Mouse (Mus musculus): ENCODE results near the gene Rab3il1. TPM values are rescaled to one million over a fixed set of nuclear protein-coding genes. Genes with fewer than 3 reads are reported as not detected.

Rab3il1 gene
- polyA plus RNA-seq, 1 experiment from 2014 or later, result 24.5 TPM

- Histone ChIP-seq H3K4me1 (no peaks in the 10 kb centered on the region), H3K4me3 (no peak overlapping the region), H3K9ac (no peak overlapping the region), H3K27me3 (replicated peaks) (no peaks in the 10 kb centered on the region), H3K36me3 (replicated peaks) (peaks cover 70% of the 10 kb centered on the region), H3K9me3 (no peaks in the 10 kb centered on the region), H3K4me2 (no peak overlapping the region), H3K27ac (no peak overlapping the region)
- no peak for ATAC-seq (replicated peaks)
- WGBS, result 95% methylated on average over 7 of the region's 7 CpGs
Observed at GRCm38 (mm10) chr19:10080384-10080783, 78.9 kb downstream of the Rab3il1 start.

- 79% methylated on average over 3 of the region's 3 CpGs for WGBS
- H3K36me3 ChIP-seq (replicated peaks), result peaks cover 68% of the 10 kb centered on the region
- H3K27ac ChIP-seq, result no peak overlapping the region
- no peak overlapping the region for H3K4me3 ChIP-seq
- no peaks in the 10 kb centered on the region for H3K9me3 ChIP-seq
- H3K4me1 ChIP-seq, result no peaks in the 10 kb centered on the region
- H3K27me3 ChIP-seq (replicated peaks), result no peaks in the 10 kb centered on the region
- no peak for ATAC-seq (replicated peaks)
- H3K4me2 ChIP-seq, result no peak overlapping the region
- H3K9ac ChIP-seq, result no peak overlapping the region
Observed at GRCm38 (mm10) chr19:10082105-10082504, 80.6 kb downstream of the Rab3il1 start.

DNA sequence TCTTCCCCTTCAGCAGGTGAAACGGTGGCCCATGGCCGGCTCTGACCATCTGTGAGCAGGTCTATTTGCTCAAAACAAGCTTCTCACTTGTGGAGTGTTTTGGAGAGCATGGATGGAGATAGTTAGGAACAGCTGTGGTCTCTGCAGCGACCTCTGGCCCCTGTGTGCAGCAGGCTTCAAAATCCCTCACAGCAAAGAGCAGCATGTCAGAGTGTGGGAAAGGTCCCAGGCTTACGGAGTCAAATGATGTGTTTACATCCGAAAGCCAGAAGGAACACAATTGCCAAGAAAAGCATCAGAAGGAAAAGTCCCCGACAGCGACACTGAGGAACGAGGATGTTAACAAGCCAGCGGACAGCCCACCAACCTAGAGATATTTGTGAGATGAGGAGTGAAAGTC is 84.0 kb downstream of the Rab3il1 start:
- H3K27me3 ChIP-seq (replicated peaks), result no peaks in the 10 kb centered on the region
- no peaks in the 10 kb centered on the region for H3K4me1 ChIP-seq
- ATAC-seq (replicated peaks), result no peak
- no peaks in the 10 kb centered on the region for H3K9me3 ChIP-seq
- no peak overlapping the region for H3K9ac ChIP-seq
- H3K4me2 ChIP-seq, result no peak overlapping the region
- peaks cover 85% of the 10 kb centered on the region for H3K36me3 ChIP-seq (replicated peaks)
- no peak overlapping the region for H3K27ac ChIP-seq
- H3K4me3 ChIP-seq, result no peak overlapping the region
- 88% methylated on average over 9 of the region's 9 CpGs for WGBS

GRCm38 (mm10) chr19:10086976-10087375 is 85.5 kb downstream of the Rab3il1 start:
- no peak overlapping the region for H3K27ac ChIP-seq
- H3K9me3 ChIP-seq, result no peaks in the 10 kb centered on the region
- H3K4me1 ChIP-seq, result no peaks in the 10 kb centered on the region
- no peak for ATAC-seq (replicated peaks)
- no peak overlapping the region for H3K4me2 ChIP-seq
- no peaks in the 10 kb centered on the region for H3K27me3 ChIP-seq (replicated peaks)
- H3K36me3 ChIP-seq (replicated peaks), result peaks cover 80% of the 10 kb centered on the region
- 89% methylated on average over 4 of the region's 4 CpGs for WGBS
- no peak overlapping the region for H3K9ac ChIP-seq
- H3K4me3 ChIP-seq, result no peak overlapping the region

Other genes starting within 250 kb of the Rab3il1 start
- gene Scgb2a2, start 154.1 kb upstream of the Rab3il1 start, polyA plus RNA-seq (2015; fragmentation: Nextera tagmentation; extraction: Ambion mirVana), result not detected in 2 replicates
- 29.6 and 30.2 TPM in 2 replicates for gene Incenp, start 102.1 kb upstream of the Rab3il1 start, polyA plus RNA-seq (2015; fragmentation: Nextera tagmentation; extraction: Ambion mirVana)
- gene Fth1, start 21.1 kb upstream of the Rab3il1 start, polyA plus RNA-seq (2015; fragmentation: Nextera tagmentation; extraction: Ambion mirVana), result 1,452 and 1,467 TPM in 2 replicates
- 1.7 and 3.2 TPM in 2 replicates for gene Best1, start within 50 bp of the Rab3il1 start, polyA plus RNA-seq (2015; fragmentation: Nextera tagmentation; extraction: Ambion mirVana)
- gene Fads3, start 39.9 kb downstream of the Rab3il1 start, polyA plus RNA-seq (2015; fragmentation: Nextera tagmentation; extraction: Ambion mirVana), result 25.8 and 27.1 TPM in 2 replicates
- 215 and 222 TPM in 2 replicates for gene Fads2, start 100.1 kb downstream of the Rab3il1 start, polyA plus RNA-seq (2015; fragmentation: Nextera tagmentation; extraction: Ambion mirVana)
- gene Fads1, start 181.2 kb downstream of the Rab3il1 start, polyA plus RNA-seq (2015; fragmentation: Nextera tagmentation; extraction: Ambion mirVana), result 175 and 182 TPM in 2 replicates
- 324 and 334 TPM in 2 replicates for gene Tmem258, start 202.3 kb downstream of the Rab3il1 start, polyA plus RNA-seq (2015; fragmentation: Nextera tagmentation; extraction: Ambion mirVana)
- 25.5 and 27.8 TPM in 2 replicates for gene Fen1, start 202.5 kb downstream of the Rab3il1 start, polyA plus RNA-seq (2015; fragmentation: Nextera tagmentation; extraction: Ambion mirVana)
- 0.62 and 0.79 TPM in 2 replicates for gene Myrf, start 239.1 kb downstream of the Rab3il1 start, polyA plus RNA-seq (2015; fragmentation: Nextera tagmentation; extraction: Ambion mirVana)

Data from midbrain, embryonic 15.5 days (tissue).